ENCODE assay signal across 11 mouse cellular contexts in the genomic region with DNA sequence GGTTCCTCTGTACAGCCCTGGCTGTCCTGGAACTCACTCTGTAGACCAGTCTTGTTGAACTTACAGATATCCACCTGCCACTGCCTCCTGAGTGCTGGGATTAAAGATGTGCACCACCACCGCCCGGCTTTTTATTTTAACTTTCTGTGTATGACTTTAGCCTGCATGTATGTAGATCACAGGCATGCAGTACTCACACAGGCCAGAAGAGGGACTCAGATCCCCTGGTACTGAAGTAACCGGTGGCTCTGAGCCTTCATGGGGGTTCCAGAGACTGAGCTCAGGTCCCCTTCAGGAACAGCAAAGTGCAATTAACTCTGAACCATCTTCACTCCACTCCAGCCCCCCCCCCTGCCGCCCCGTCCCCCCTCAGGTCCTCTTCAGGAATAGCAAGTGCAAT. TPM values are rescaled to one million over a fixed set of nuclear protein-coding genes. Genes with fewer than 3 reads are reported as not detected.
DNase-seq lines count a peak whose midpoint lies in the region; ATAC-seq and TF ChIP-seq lines count a peak whose summit lies in the region.
"Had no signal": no experiment of that assay in that cellular context is flagged by ENCODE, and none has a peak within 500 bp of the region (broad histone marks: within the 10 kb centered on the region; RNA-seq: fewer than 3 reads in every experiment).

No protein-coding gene starts in this region.

- peak; percentile 76 for ATAC-seq in common myeloid progenitor, adult 5-6 weeks (replicated peaks; ENCODE audit: low read depth, poor library complexity, severe bottlenecking)

- H3K9ac ChIP-seq in liver, adult 2 months (ENCODE audit: low read depth, low read length): no peak overlapping the region
- H3K9ac ChIP-seq: embryonic facial prominence, embryonic 15.5 days; lung, embryonic 15.5 days had no signal

- no peaks in the 10 kb centered on the region for H3K36me3 ChIP-seq in liver, adult 2 months (ENCODE audit: control insufficient read depth, insufficient read depth, low read length)
- H3K36me3 ChIP-seq: embryonic facial prominence, embryonic 15.5 days; lung, embryonic 15.5 days had no signal

- H3K27me3 ChIP-seq in liver, adult 2 months (ENCODE audit: control insufficient read depth, insufficient read depth, low read length): peaks cover 2% of the 10 kb centered on the region; the same call in 1 of the 2 replicates
- H3K27me3 ChIP-seq: lung, embryonic 15.5 days had no signal

- no peak overlapping the region for H3K4me3 ChIP-seq in gastrocnemius, adult 2 months
- H3K4me3 ChIP-seq in liver, adult 2 months (ENCODE audit: insufficient read depth, low read depth, low read length): no peak overlapping the region
- H3K4me3 ChIP-seq: embryonic facial prominence, embryonic 15.5 days; lung, embryonic 15.5 days had no signal

- no peaks in the 10 kb centered on the region for H3K79me2 ChIP-seq in liver, adult 2 months (ENCODE audit: control insufficient read depth, insufficient read depth, low read length)

- no peak for TF ChIP-seq POLR2A in liver, adult 2 months (IDR thresholded peaks at IDR 0.05; ENCODE audit: extremely low read depth, insufficient read depth, low read length)

- no peaks in the 10 kb centered on the region for H3K4me1 ChIP-seq in liver, adult 2 months (ENCODE audit: control insufficient read depth, insufficient read depth, low read length)
- H3K4me1 ChIP-seq: embryonic facial prominence, embryonic 15.5 days had no signal

- intact Hi-C loops in gastrocnemius, adult 2 months (cut with DNase I): loop anchor here (2.0 kb wide), 1 partner anchor 32 kb away; the partner anchor contains the start of gene Tppp3

- DNase-seq in gastrocnemius, adult 2 months: peak; percentile 48
- DNase-seq in gastrocnemius, adult 8-10 months (ENCODE audit: low spot score in 2 of 2): no peak
- peak; percentile 27 for DNase-seq in spleen, adult 12 weeks (ENCODE audit: low spot score)
- DNase-seq in spleen, postnatal 36 days (ENCODE audit: low spot score in 2 of 2): no peak
- peak; percentile 30 for DNase-seq in liver, adult 2 months (ENCODE audit: extremely low read depth, low read depth, low spot score)
- DNase-seq in testis, postnatal 10 days (ENCODE audit: low spot score): peak; percentile 71
- no peak for DNase-seq in ovary, postnatal 36 days (ENCODE audit: low spot score)

- 62% methylated on average over 5 of the region's 5 CpGs for WGBS in liver, adult 2 months

- peak; percentile 64 for TF ChIP-seq CTCF in gastrocnemius, adult 2 months (IDR thresholded peaks at IDR 0.05)
- TF ChIP-seq CTCF in liver, adult 2 months (IDR thresholded peaks at IDR 0.05; ENCODE audit: low read depth, low read length): peak; percentile 53

- no peak overlapping the region for H3K27ac ChIP-seq in gastrocnemius, adult 2 months
- H3K27ac ChIP-seq in liver, adult 2 months (replicated peaks; ENCODE audit: insufficient read depth, low read depth, low read length): no peak overlapping the region
- H3K27ac ChIP-seq: embryonic facial prominence, embryonic 15.5 days; lung, embryonic 15.5 days had no signal

RNA-seq across cellular contexts. Expression of gene Lrrc36, which starts 25.5 kb away (rescaled TPM):
- total RNA-seq in gastrocnemius, adult 2 months (2021): under 1 TPM; 0.64 to 0.73 TPM
- total RNA-seq in gastrocnemius, adult 8-10 months (2022): under 1 TPM in 2 of 4 experiments, not detected in 2; 0.70 TPM
- total RNA-seq in common myeloid progenitor, adult 5-6 weeks (2017): 0.69 and 1.5 TPM in 2 replicates
- not detected in 2 replicates for total RNA-seq in liver, adult 2 months (2014; rRNA removed)
- not detected in 2 replicates for polyA plus RNA-seq in liver, adult 2 months (2012; rRNA removed)

RNA-seq across cellular contexts. Expression of gene Kctd19, which starts 25.6 kb away (rescaled TPM):
- total RNA-seq in gastrocnemius, adult 2 months (2021): under 1 TPM in 1 of 2 experiments, not detected in 1; 0.23 TPM
- under 1 TPM in 2 of 4 experiments, not detected in 2; 0.08 to 0.49 TPM for total RNA-seq in gastrocnemius, adult 8-10 months (2022)
- total RNA-seq in common myeloid progenitor, adult 5-6 weeks (2017): not detected in 2 replicates
- not detected in 2 replicates for total RNA-seq in liver, adult 2 months (2014; rRNA removed)
- polyA plus RNA-seq in liver, adult 2 months (2012; rRNA removed): not detected in 2 replicates
- polyA plus RNA-seq: embryonic facial prominence, embryonic 15.5 days; lung, embryonic 15.5 days; stomach, embryonic 16.5 days had no signal

RNA-seq across cellular contexts. Expression of gene Tppp3, which starts 32.5 kb away (rescaled TPM):
- total RNA-seq in gastrocnemius, adult 2 months (2021): 10 to 100 TPM; 52.8 to 53.4 TPM
- 10 to 100 TPM; 22.7 to 38.8 (median 34.2) TPM for total RNA-seq in gastrocnemius, adult 8-10 months (2022)
- total RNA-seq in common myeloid progenitor, adult 5-6 weeks (2017): not detected in 2 replicates
- 0.47 and 0.65 TPM in 2 replicates for total RNA-seq in liver, adult 2 months (2014; rRNA removed)
- polyA plus RNA-seq in liver, adult 2 months (2012; rRNA removed): 0.51 and 0.80 TPM in 2 replicates

RNA-seq across cellular contexts. Expression of gene Zdhhc1, which starts 57.8 kb away (rescaled TPM):
- total RNA-seq in gastrocnemius, adult 2 months (2021): 10 to 100 TPM in 1 of 2 experiments, 1 to 10 TPM in 1; 9.6 to 11.2 TPM
- 10 to 100 TPM; 10.3 to 11.7 (median 11.4) TPM for total RNA-seq in gastrocnemius, adult 8-10 months (2022)
- total RNA-seq in common myeloid progenitor, adult 5-6 weeks (2017): 2.4 and 3.5 TPM in 2 replicates
- total RNA-seq in liver, adult 2 months (2014; rRNA removed): 1.9 and 2.3 TPM in 2 replicates
- 2.3 and 4.5 TPM in 2 replicates for polyA plus RNA-seq in liver, adult 2 months (2012; rRNA removed)

Comparison
In these comparisons a context has a peak if more than half of its experiments do, and no peak if none do; other contexts are left out.
1. DNase-seq: peak in gastrocnemius, adult 2 months (single experiment), spleen, adult 12 weeks (single experiment), liver, adult 2 months (single experiment) and testis, postnatal 10 days (single experiment); none in gastrocnemius, adult 8-10 months (0 of 2), spleen, postnatal 36 days (0 of 2) and ovary, postnatal 36 days (single experiment).
2. RNA of gene Tppp3, which starts 32.5 kb away (total RNA-seq): 52.8 to 53.4 TPM in gastrocnemius, adult 2 months and 22.7 to 38.8 TPM in gastrocnemius, adult 8-10 months; 0.47 to 0.65 TPM in liver, adult 2 months and not detected in common myeloid progenitor, adult 5-6 weeks; every median in the first group is over 10 times any median in the second.